Mouse (Mus musculus) forebrain, embryonic 11.5 days (tissue): ENCODE data around the gene Gm960. TPM values are rescaled to one million over a fixed set of nuclear protein-coding genes. Genes with fewer than 3 reads are reported as not detected.

Experiments
- ATAC-seq: fragments of 200-750 bp; cut with Nextera tagmentation; replicated peaks from 2 replicates; pipeline ENCODE4 v1.8.0; 2017; ENCODE audit warnings: moderate TSS enrichment; ENCODE audit not compliant: low FRiP score
- DNase-seq: peaks from one replicate; pipeline ENCODE4 v3.0.0-alpha.2; 2017; ENCODE audit warnings: low spot score
- H3K27ac ChIP-seq: fragments of 300-500 bp; sonication (generic); 2 replicates; pipeline ENCODE4 v1.5.1; 2014; ENCODE audit warnings: low read depth, low read length
- H3K27me3 ChIP-seq: fragments of 300-500 bp; sonication (generic); 2 replicates; pipeline ENCODE4 v1.6.1; 2014; ENCODE audit warnings: mild to moderate bottlenecking, low read length, mixed read lengths; ENCODE audit not compliant: control insufficient read depth, insufficient read depth
- H3K36me3 ChIP-seq: fragments of 300-500 bp; sonication (generic); 2 replicates; pipeline ENCODE4 v1.6.1; 2014; ENCODE audit warnings: mild to moderate bottlenecking, low read length, moderate library complexity, mixed read lengths; ENCODE audit not compliant: control insufficient read depth, insufficient read depth
- H3K4me1 ChIP-seq: fragments of 300-500 bp; sonication (generic); replicated peaks from 2 replicates; pipeline ENCODE4 v1.6.1; 2014; ENCODE audit warnings: low read length, mixed read lengths; ENCODE audit not compliant: control insufficient read depth, insufficient read depth
- H3K4me2 ChIP-seq: fragments of 300-500 bp; sonication (generic); 2 replicates; pipeline ENCODE4 v1.6.1; 2014; ENCODE audit warnings: low read depth, mild to moderate bottlenecking, low read length, moderate library complexity, mixed read lengths; ENCODE audit not compliant: severe bottlenecking
- H3K4me3 ChIP-seq: fragments of 300-500 bp; sonication (generic); 2 replicates; pipeline ENCODE4 v1.5.1; 2014; ENCODE audit warnings: low read depth, low read length
- H3K9ac ChIP-seq: fragments of 300-500 bp; sonication (generic); 2 replicates; pipeline ENCODE4 v1.6.1; 2014; ENCODE audit warnings: low read length
- H3K9me3 ChIP-seq: fragments of 300-500 bp; sonication (generic); 2 replicates; pipeline ENCODE4 v1.6.1; 2016; ENCODE audit warnings: low read length, mixed read lengths; ENCODE audit not compliant: control insufficient read depth
- WGBS: fragments of 180-500 bp; shearing (Covaris S2); extraction: QIAGEN DNeasy Blood & Tissue Kit; methylation state at CpG from one replicate; pipeline ENCODE4 v1.1.7; 2014; 5-methylcytosine and 5-hydroxymethylcytosine counted together
- polyA plus RNA-seq: library from polyadenylated mRNA; unstranded; fragments of >200 nt; fragmentation: Nextera tagmentation; extraction: Ambion mirVana; gene quantifications from 2 replicates; pipeline ENCODE4 v1.2.1, GENCODE M21; 2014

Gene Gm960
- polyA plus RNA-seq, 1 experiment from 2014 or later: 4.6 TPM

DNA sequence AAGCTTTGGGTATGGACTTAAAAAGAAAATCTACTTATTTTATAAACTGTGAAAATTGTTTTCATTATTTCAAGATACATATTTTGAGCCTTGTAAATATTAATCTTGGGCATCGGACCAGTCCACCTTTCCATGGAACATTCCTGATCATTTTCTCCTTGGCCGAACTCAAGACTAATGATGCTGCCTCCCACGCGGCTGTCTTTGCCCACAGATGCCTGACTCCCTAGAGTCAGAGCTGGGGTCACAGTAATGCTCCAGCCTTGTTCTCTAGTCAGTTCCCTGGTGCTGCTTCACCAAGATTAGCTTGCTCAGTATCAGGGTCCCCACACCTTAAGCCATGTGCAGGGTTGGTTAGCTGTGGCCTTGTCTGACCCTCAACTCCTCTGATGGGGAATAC lies 92.8 kb downstream of the Gm960 start:
- H3K9ac ChIP-seq: no peak overlapping the region
- WGBS: 95% methylated on average over 4 of the region's 4 CpGs
- H3K36me3 ChIP-seq: no peaks in the 10 kb centered on the region
- H3K27ac ChIP-seq: no peak overlapping the region
- H3K4me2 ChIP-seq: no peak overlapping the region
- no peaks in the 10 kb centered on the region for H3K27me3 ChIP-seq
- no peaks in the 10 kb centered on the region for H3K9me3 ChIP-seq
- H3K4me1 ChIP-seq: no peaks in the 10 kb centered on the region
- no peak overlapping the region for H3K4me3 ChIP-seq
- DNase-seq: peak; percentile 24
- ATAC-seq: no peak

DNA sequence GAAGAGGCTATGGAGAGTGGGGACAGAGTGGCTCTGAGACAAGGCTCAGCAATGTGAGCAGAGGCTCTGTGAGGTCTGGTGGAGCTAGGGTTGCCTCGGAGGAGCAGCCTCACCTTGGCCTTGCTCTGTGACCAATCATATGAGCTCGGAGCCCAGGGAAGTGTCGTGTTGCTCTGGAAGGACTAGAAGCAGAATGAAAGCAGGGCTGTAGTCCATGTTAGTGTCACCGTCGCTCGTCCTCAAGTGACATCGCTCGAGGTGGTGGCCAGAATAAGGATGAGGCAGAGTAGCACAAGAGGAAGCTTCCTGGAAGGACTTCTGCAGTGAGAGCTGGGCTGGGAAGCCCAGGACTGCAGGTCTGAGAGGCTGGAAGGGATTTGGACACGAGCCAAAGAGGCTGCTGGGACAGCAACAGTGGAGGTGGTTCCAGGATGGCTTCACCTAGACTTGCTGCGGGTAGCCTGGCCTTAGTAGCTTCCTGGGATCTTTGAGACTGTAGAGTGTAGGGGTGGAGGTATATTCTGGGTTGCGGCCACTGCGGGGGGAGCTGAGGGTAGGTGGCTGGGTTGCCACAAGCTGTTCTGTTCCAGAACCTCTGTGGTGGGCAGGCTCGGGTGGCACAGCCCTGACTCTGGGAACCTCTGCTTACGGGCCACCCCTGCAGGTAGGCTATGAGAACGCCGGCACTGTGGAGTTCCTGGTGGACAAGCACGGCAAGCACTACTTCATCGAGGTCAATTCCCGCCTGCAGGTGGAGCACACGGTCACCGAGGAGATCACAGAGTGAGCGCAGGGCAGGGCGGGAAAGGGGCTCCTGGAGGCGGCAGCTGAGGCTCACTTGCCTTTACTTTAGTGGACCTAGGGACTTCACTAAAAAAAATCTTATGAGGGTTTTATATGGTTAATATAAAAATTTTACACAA lies 94.4 kb downstream of the Gm960 start:
- H3K27ac ChIP-seq: no peak overlapping the region
- H3K27me3 ChIP-seq: no peaks in the 10 kb centered on the region
- ATAC-seq (no peak), DNase-seq (peak; percentile 72)
- no peak overlapping the region for H3K4me2 ChIP-seq
- no peaks in the 10 kb centered on the region for H3K4me1 ChIP-seq
- WGBS: 43% methylated on average over 24 of the region's 24 CpGs
- H3K9ac ChIP-seq: no peak overlapping the region
- no peaks in the 10 kb centered on the region for H3K36me3 ChIP-seq
- no peaks in the 10 kb centered on the region for H3K9me3 ChIP-seq
- no peak overlapping the region for H3K4me3 ChIP-seq

DNA sequence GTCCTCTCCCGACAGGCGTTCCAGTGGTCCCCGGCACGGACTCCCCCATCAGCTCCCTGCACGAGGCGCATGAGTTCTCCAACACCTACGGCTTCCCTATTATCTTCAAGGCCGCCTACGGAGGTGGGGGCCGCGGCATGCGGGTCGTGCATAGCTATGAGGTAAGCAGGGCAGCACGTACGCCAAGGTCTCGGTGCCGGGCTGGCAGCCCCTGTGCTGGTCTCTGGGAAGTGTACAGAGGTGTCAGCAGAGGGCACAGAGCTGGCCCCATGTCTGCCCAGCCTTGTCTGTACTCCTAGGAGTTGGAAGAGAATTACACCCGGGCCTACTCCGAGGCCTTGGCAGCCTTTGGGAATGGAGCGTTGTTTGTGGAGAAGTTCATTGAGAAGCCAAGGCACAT lies 96.0 kb downstream of the Gm960 start:
- no peaks in the 10 kb centered on the region for H3K36me3 ChIP-seq
- H3K27ac ChIP-seq: no peak overlapping the region
- H3K9me3 ChIP-seq: no peaks in the 10 kb centered on the region
- no peaks in the 10 kb centered on the region for H3K27me3 ChIP-seq
- no peak for DNase-seq
- H3K4me1 ChIP-seq: no peaks in the 10 kb centered on the region
- ATAC-seq: no peak
- no peak overlapping the region for H3K4me2 ChIP-seq
- no peak overlapping the region for H3K4me3 ChIP-seq
- H3K9ac ChIP-seq: no peak overlapping the region
- WGBS: 91% methylated on average over 20 of the region's 20 CpGs

DNA sequence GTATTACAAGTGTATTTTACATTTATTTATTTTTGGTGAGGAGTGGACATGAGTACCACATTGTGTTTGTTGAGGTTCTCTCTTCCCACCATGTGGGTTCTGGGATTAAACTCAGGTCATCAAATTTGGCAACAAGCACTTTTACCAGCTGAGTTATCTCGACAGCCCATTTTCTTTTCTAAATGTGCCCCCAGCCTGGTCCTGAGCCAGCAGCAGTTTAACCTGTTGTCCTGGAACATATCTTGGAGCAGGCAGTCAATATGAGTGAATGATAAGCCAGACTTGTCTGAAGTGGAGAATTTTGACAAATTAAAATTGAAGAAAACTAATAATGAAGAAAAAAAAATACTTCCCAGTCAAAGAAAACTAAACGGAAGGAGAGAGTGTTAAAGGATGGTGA lies 102.4 kb downstream of the Gm960 start:
- no peak overlapping the region for H3K27ac ChIP-seq
- no peak overlapping the region for H3K4me3 ChIP-seq
- no peaks in the 10 kb centered on the region for H3K4me1 ChIP-seq
- WGBS: 86% methylated on average over 2 of the region's 2 CpGs
- H3K9me3 ChIP-seq: no peaks in the 10 kb centered on the region
- H3K36me3 ChIP-seq: no peaks in the 10 kb centered on the region
- ATAC-seq: no peak
- no peak overlapping the region for H3K9ac ChIP-seq
- no peaks in the 10 kb centered on the region for H3K27me3 ChIP-seq
- H3K4me2 ChIP-seq: no peak overlapping the region
- DNase-seq: no peak

DNA sequence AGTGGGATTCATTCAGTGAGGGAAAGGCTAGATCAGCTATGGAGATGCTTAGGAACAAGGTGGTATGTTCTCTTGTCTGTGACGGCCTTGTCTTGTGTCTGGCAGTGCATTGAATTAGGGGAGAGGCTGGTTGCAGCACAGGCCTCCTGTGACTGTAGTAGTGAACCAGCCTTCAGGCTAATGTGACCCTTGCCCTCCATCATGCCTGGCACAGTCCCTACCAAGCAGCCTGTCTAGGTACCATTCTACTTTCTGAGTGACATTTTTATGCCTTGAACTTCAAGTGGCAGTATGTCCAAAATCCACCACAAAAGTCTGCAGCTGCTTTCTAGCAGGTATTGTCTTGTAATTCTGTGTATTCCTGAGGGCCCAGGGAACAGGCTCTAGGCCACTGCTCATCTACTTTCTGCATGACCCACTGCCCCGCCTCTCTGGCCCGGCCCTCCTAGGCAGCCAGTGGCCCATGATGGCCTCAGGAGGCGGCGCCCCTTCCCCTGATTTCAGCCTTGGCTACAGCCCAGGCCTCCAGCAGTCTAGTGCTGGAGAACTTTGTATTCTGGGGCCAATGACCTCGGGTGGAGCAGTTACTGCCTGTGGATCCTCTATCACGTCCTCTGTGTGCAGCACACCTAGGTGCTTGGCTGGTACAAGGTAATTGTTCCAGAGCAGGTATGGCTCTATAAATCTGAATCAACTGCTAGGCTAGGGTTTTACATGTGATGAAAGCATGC lies 104.5 kb downstream of the Gm960 start:
- DNase-seq (no peak), ATAC-seq (no peak)
- H3K9ac ChIP-seq: no peak overlapping the region
- WGBS: 65% methylated on average over 7 of the region's 7 CpGs
- H3K27ac ChIP-seq: no peak overlapping the region
- no peaks in the 10 kb centered on the region for H3K36me3 ChIP-seq
- H3K9me3 ChIP-seq: no peaks in the 10 kb centered on the region
- H3K4me1 ChIP-seq: no peaks in the 10 kb centered on the region
- no peaks in the 10 kb centered on the region for H3K27me3 ChIP-seq
- no peak overlapping the region for H3K4me2 ChIP-seq
- H3K4me3 ChIP-seq: no peak overlapping the region

DNA sequence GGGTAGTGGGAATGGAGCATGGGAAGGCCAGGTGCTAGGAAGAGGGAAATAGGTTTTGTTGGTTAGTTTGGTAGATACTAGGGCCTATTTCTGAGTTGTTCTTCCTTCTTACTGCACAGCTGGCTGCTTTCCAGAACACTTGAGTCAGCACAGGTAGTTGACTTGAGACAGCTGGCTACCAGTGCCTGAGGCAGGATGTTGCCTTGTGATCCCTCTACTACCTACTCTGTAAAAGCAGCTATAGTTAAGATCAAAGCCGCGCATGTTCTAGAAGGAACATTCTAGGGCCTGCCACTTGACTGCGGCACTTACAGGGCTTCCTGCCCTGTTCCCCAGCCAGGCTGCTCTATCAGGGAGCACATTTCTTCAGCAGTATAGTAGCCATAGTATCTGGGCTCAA lies 108.4 kb downstream of the Gm960 start:
- H3K9ac ChIP-seq: no peak overlapping the region
- H3K27me3 ChIP-seq: no peaks in the 10 kb centered on the region
- H3K4me2 ChIP-seq: no peak overlapping the region
- H3K4me1 ChIP-seq: no peaks in the 10 kb centered on the region
- ATAC-seq (no peak), DNase-seq (peak; percentile 17)
- no peak overlapping the region for H3K27ac ChIP-seq
- no peaks in the 10 kb centered on the region for H3K36me3 ChIP-seq
- H3K4me3 ChIP-seq: no peak overlapping the region
- H3K9me3 ChIP-seq: no peaks in the 10 kb centered on the region
- WGBS: 92% methylated on average over 3 of the region's 3 CpGs

DNA sequence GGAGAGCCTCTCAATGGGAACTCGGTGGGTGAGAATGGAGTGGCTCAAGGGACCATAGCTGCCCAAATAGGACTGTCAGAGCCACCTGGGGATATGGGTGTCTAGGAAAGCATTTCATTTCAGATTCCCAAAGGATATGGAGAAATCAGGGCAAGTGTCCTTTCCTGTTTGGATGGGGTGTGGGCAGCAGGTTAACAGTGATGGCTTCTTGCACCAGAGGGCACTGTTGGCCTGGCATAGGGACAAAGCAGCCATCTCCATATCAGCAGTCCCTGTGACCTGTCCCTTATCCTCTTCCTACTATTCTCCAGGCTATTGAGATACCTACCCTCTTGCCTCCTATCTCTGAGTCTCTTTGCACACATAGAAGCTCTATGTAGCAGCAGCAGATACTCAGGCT lies 109.4 kb downstream of the Gm960 start:
- Histone ChIP-seq H3K4me2 (no peak overlapping the region), H3K27me3 (no peaks in the 10 kb centered on the region), H3K36me3 (no peaks in the 10 kb centered on the region), H3K9me3 (no peaks in the 10 kb centered on the region), H3K4me3 (no peak overlapping the region), H3K9ac (no peak overlapping the region), H3K4me1 (no peaks in the 10 kb centered on the region), H3K27ac (no peak overlapping the region)
- DNase-seq (peak; percentile 48), ATAC-seq (no peak)
- WGBS: 86% methylated on average over 1 of the region's 1 CpGs

DNA sequence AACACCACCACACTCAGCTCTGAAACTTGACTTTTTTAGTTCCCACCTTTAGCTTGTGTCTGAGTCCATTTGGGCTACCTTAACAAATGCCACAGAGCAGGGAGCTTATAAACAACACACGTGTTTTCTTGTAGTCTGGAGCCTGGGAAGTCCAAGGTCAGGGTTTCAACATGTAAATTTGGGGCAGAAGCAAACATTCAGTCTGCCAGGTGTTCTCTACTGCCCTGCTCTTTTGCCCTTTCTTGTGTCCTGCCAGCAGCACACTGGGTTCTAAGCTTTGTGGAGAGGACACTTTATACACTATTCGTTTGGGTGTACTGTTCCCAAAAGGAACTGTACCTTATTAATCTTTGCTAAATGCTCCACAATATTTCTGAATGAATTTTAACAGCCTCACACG lies 110.0 kb downstream of the Gm960 start:
- H3K27ac ChIP-seq: no peak overlapping the region
- H3K9ac ChIP-seq: no peak overlapping the region
- H3K36me3 ChIP-seq: no peaks in the 10 kb centered on the region
- H3K4me2 ChIP-seq: no peak overlapping the region
- DNase-seq (no peak), ATAC-seq (no peak)
- WGBS: 71% methylated on average over 3 of the region's 3 CpGs
- no peaks in the 10 kb centered on the region for H3K27me3 ChIP-seq
- no peak overlapping the region for H3K4me3 ChIP-seq
- no peaks in the 10 kb centered on the region for H3K9me3 ChIP-seq
- H3K4me1 ChIP-seq: no peaks in the 10 kb centered on the region
